Mouse (Mus musculus) bone marrow, adult 2 months (tissue): ENCODE measurements around the gene Grip1.

Experiments
- CTCF ChIP-seq: fragments of 200-500 bp; IDR thresholded peaks from 2 replicates; pipeline ENCODE4 v1.5.1; 2011; ENCODE audit warnings: low read length, control low read depth; ENCODE audit not compliant: control insufficient read depth, insufficient read depth
- POLR2A ChIP-seq: fragments of 200-500 bp; IDR thresholded peaks from 2 replicates; pipeline ENCODE4 v1.6.1; 2011; ENCODE audit warnings: low read depth, mild to moderate bottlenecking, control low read depth, low read length, borderline replicate concordance; ENCODE audit not compliant: control insufficient read depth

GRCm38 (mm10) chr10:119660677-119661353, 207.2 kb downstream of the Grip1 start:
- TF ChIP-seq POLR2A (no peak), CTCF (no peak)
